Mouse (Mus musculus) erythroblast, embryonic 14.5 days (primary cell): ENCODE data around the gene Zranb3. TPM values are rescaled to one million over a fixed set of nuclear protein-coding genes. Genes with fewer than 3 reads are reported as not detected.

Experiments
- H3K27me3 ChIP-seq: 2 replicates; pipeline ENCODE4 v1.6.1; 2012; ENCODE audit warnings: inconsistent platforms; ENCODE audit not compliant: control insufficient read depth
- H3K36me3 ChIP-seq: 2 replicates; pipeline ENCODE4 v1.6.1; 2012; ENCODE audit warnings: mild to moderate bottlenecking, inconsistent platforms; ENCODE audit not compliant: control insufficient read depth
- H3K4me1 ChIP-seq: 2 replicates; pipeline ENCODE4 v1.6.1; 2012; ENCODE audit warnings: inconsistent platforms; ENCODE audit not compliant: control insufficient read depth
- H3K4me3 ChIP-seq: replicated peaks from 2 replicates; pipeline ENCODE3; 2012; ENCODE audit warnings: moderate library complexity, mild to moderate bottlenecking, inconsistent platforms
- H3K9me3 ChIP-seq: 2 replicates; pipeline ENCODE4 v1.6.1; 2012; ENCODE audit warnings: low read length, inconsistent platforms, mixed read lengths; ENCODE audit not compliant: control insufficient read depth
- GATA1 ChIP-seq: IDR thresholded peaks from 2 replicates; pipeline ENCODE4 v1.6.1; 2012; ENCODE audit warnings: low read length, inconsistent platforms, mixed read lengths
- TAL1 ChIP-seq: IDR thresholded peaks from 3 replicates; pipeline ENCODE4 v1.6.1; 2012; ENCODE audit warnings: low read length, inconsistent platforms, mixed read lengths
- polyA plus RNA-seq: library from polyadenylated mRNA; stranded (reverse); fragments of >175 nt; gene quantifications from 2 replicates; pipeline ENCODE4 v1.2.3, GENCODE M21; 2012

Gene Zranb3
- polyA plus RNA-seq, 1 experiment = 0.08 TPM

DNA sequence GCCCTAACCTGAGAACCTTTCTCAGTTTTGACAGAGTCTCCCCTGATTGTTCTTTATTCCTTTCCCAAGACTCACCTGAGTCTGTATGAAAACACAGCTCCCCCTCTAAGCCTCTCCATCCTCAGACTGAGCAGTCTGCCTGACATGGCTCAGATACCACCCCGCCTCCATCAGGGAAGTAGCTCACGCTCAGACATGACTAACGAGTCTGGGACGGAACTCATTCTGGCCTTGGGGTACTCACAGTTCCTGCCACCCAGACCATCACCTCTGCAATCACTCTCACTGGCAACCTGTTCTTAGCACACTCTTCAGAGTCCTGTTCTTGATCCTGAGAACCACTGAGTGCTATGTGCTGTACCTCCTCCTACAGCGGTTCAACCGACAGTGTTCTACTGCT lies 38.1 kb downstream of the Zranb3 start:
- no peak for TF ChIP-seq GATA1
- TF ChIP-seq TAL1 = no peak
- peaks cover 28% of the 10 kb centered on the region for H3K4me1 ChIP-seq

DNA sequence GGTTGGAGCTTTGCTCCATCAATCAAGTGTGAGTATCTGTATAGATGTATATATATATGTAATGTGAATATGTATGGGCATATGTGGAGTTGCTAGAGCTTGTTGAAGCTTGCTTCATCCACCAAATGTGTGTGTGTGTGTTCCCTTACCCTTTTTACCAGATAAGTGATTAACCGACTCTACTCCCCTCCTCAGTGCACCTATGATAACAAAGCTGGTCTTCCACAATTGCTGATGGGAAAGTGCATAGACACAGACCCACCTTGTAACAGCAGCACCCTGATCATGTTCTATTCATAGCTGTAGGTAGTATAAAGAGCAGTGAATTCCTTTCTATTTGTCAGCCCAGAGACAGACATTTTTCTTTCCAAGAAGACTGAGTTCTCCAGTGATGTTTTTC lies 40.7 kb downstream of the Zranb3 start:
- no peak overlapping the region for H3K4me3 ChIP-seq
- peaks cover 17% of the 10 kb centered on the region for H3K4me1 ChIP-seq
- no peaks in the 10 kb centered on the region for H3K27me3 ChIP-seq
- peaks cover 19% of the 10 kb centered on the region for H3K36me3 ChIP-seq
- TF ChIP-seq GATA1 (no peak), TAL1 (no peak)
- 0 out of 2 replicates have a peak, but pooled peaks cover 2% of the 10 kb centered on the region for H3K9me3 ChIP-seq

More for the DNA sequence above, 38.1 kb downstream of the Zranb3 start:
- Histone ChIP-seq H3K27me3 (no peaks in the 10 kb centered on the region), H3K36me3 (peaks cover 14% of the 10 kb centered on the region), H3K9me3 (0 out of 2 replicates have a peak, but pooled peaks cover 2% of the 10 kb centered on the region), H3K4me3 (no peak overlapping the region)

- H3K9me3 ChIP-seq = no peaks in the 10 kb centered on the region
- H3K27me3 ChIP-seq = no peaks in the 10 kb centered on the region
- TF ChIP-seq GATA1 = no peak
- TF ChIP-seq TAL1 = no peak
- H3K4me3 ChIP-seq = no peak overlapping the region
- H3K36me3 ChIP-seq = peaks cover 16% of the 10 kb centered on the region
- H3K4me1 ChIP-seq = peaks cover 17% of the 10 kb centered on the region
Measured at GRCm38 (mm10) chr1:128061401-128061800, 41.4 kb downstream of the Zranb3 start.

DNA sequence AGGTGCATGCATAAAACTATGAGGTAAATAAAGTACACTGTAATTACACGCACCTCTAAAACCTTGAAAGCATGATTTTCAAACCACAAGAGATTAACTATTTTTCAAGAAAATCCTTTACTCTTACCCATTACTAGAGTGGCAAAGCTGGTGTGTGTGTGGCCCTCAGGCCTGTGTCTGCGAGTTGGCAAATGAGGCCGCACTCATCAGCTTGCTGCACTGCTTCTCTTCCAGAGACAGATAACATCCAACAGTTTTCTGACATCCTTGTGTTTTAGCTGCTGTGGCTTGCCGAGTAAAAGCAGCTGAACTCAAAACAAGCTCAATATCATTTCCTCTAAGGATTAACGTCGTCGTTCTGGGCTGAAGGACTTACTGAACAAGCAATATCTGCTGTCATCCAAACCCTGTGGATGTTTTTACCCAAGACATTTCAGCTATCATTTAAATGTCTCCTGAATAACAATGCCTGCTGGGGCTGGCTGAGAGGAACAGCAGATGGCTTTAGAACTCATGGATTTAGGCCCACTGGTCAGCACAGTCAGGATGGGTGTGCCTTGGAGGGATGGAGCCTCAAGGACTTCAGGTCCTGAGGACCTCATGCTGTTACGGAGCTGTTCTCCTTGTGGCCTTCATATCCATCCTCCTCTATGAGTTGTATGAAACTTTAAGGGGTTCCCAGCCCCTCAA lies 42.0 kb downstream of the Zranb3 start:
- Histone ChIP-seq H3K36me3 (peaks cover 19% of the 10 kb centered on the region), H3K4me3 (no peak overlapping the region), H3K9me3 (no peaks in the 10 kb centered on the region), H3K4me1 (peaks cover 17% of the 10 kb centered on the region), H3K27me3 (no peaks in the 10 kb centered on the region)
- TF ChIP-seq GATA1 (no peak), TAL1 (no peak)

DNA sequence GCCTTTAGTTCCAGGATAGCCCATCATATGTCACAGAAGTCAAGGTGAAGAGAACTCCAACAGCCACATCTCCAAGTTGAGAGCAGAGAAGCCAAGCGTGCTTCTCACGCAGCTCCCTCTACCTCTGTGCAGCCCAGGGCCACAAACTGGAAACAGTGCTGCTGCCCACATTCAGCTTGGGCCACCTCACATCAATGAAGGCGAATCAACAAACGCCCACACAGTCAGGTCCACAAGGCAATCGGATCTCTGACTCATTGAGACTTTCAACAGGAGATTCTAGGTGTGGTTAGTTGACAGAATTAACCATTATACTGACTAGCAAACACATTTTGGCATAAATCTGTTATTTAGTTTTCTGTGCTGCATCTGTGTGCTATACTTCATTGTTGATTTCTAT lies 44.2 kb downstream of the Zranb3 start:
- TF ChIP-seq GATA1 (no peak), TAL1 (no peak)
- Histone ChIP-seq H3K36me3 (peaks cover 18% of the 10 kb centered on the region), H3K4me3 (no peak overlapping the region), H3K27me3 (no peaks in the 10 kb centered on the region), H3K9me3 (no peaks in the 10 kb centered on the region), H3K4me1 (peaks cover 15% of the 10 kb centered on the region)

GRCm38 (mm10) chr1:128057269-128057668 lies 45.6 kb downstream of the Zranb3 start:
- H3K9me3 ChIP-seq = no peaks in the 10 kb centered on the region
- H3K4me1 ChIP-seq = peaks cover 11% of the 10 kb centered on the region
- H3K4me3 ChIP-seq = no peak overlapping the region
- H3K36me3 ChIP-seq = peaks cover 18% of the 10 kb centered on the region
- no peak for TF ChIP-seq TAL1
- TF ChIP-seq GATA1 = no peak
- no peaks in the 10 kb centered on the region for H3K27me3 ChIP-seq

GRCm38 (mm10) chr1:128046920-128047319 lies 55.9 kb downstream of the Zranb3 start:
- Histone ChIP-seq H3K9me3 (peaks cover 4% of the 10 kb centered on the region), H3K36me3 (peaks cover 8% of the 10 kb centered on the region), H3K27me3 (no peaks in the 10 kb centered on the region), H3K4me3 (no peak overlapping the region), H3K4me1 (peaks cover 5% of the 10 kb centered on the region)
- TF ChIP-seq TAL1 (no peak), GATA1 (no peak)

DNA sequence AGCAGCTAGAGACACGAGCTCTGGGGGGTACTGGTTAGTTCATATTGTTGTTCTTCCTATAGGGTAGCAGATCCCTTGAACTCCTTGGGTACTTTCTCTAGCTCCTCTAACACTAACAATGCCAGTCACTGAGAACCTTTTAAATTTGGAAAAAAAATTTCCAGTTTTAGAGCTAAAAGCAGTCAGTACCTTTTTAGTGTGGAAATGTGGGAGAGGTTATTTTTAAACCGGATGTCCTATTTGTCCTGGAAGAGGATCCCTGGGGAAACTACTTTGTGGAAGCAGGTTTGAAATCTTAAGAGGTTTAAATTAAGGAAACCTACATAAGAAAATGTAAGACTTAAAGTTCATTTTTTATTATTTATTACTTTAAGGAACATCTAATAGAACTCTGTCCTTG lies 56.4 kb downstream of the Zranb3 start:
- TF ChIP-seq GATA1 = no peak
- TF ChIP-seq TAL1 = no peak
- Histone ChIP-seq H3K27me3 (no peaks in the 10 kb centered on the region), H3K36me3 (peaks cover 8% of the 10 kb centered on the region), H3K4me1 (peaks cover 5% of the 10 kb centered on the region), H3K4me3 (no peak overlapping the region), H3K9me3 (peaks cover 4% of the 10 kb centered on the region)

DNA sequence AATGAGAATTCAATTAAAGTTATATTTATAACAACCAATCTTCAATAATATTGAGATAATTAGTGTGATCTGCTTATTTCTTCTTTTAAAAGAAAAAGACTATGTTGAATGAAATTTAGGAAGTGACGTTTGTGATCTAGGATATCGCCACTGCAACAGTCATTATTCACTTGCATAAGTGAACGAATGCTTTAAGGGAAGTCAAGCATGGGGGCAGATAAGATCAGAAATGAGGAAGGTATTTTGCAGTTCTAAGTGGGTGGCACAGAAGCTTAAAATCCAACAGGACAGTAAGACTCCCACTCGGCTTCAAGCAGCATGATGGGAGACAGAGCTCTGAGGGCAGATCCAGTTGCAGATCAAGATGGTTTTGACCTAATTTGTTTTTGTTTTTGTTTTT lies 58.7 kb downstream of the Zranb3 start:
- no peak overlapping the region for H3K4me3 ChIP-seq
- TF ChIP-seq GATA1 (no peak), TAL1 (no peak)

DNA sequence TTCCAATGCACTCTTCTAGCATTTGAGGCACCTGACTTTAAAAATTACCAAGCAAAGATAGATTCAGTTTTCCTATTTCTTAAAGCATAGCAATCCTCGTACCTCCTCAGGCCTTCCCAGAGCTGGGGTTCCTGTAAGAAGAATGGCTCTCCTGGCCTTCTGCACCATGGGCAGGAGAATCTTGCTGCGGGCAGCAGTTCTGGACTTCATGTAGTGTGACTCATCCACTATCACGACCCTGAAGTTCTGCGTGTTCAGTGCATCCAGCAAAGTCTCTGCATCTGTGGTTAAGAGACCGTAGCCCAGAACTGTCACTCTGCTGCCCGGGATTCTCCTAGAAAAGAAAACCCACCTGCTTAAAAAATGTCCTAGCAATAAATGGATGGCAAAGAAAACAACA lies 66.6 kb downstream of the Zranb3 start:
- TF ChIP-seq TAL1 = no peak
- Histone ChIP-seq H3K9me3 (no peaks in the 10 kb centered on the region), H3K36me3 (peaks cover 25% of the 10 kb centered on the region), H3K4me3 (no peak overlapping the region), H3K4me1 (no peaks in the 10 kb centered on the region), H3K27me3 (no peaks in the 10 kb centered on the region)

More for the DNA sequence above, 58.7 kb downstream of the Zranb3 start:
- Histone ChIP-seq H3K4me1 (peaks cover 5% of the 10 kb centered on the region), H3K36me3 (peaks cover 10% of the 10 kb centered on the region), H3K27me3 (no peaks in the 10 kb centered on the region), H3K9me3 (peaks cover 4% of the 10 kb centered on the region)
